Mouse (Mus musculus) CH12.LX (cell line): Measurements from ENCODE around the gene Olfr963.

Experiments used
- CHD2 ChIP-seq: IDR thresholded peaks from 2 replicates; pipeline ENCODE4 v1.6.1; 2011; ENCODE audit warnings: low read length, improper control_type of control experiment
- CTCF ChIP-seq, 2 experiments: IDR thresholded peaks in 1 of 2; conservative IDR thresholded peaks in 1 of 2; 2 replicates each; pipeline ENCODE4 v1.5.1; 2011 to 2012; ENCODE audit warnings: low read depth in 2 of 2, low read length in 2 of 2, improper control_type of control experiment in 1 of 2, inconsistent platforms in 1 of 2, mild to moderate bottlenecking in 1 of 2, moderate library complexity in 1 of 2
- ETS1 ChIP-seq: conservative IDR thresholded peaks from 2 replicates; pipeline ENCODE4 v1.6.1; 2012; ENCODE audit warnings: low read depth, mild to moderate bottlenecking, inconsistent platforms, low read length, improper control_type of control experiment, moderate library complexity
- JUN ChIP-seq: IDR thresholded peaks from 2 replicates; pipeline ENCODE4 v1.6.1; 2011; ENCODE audit warnings: low read depth, mild to moderate bottlenecking, low read length, improper control_type of control experiment, moderate library complexity; ENCODE audit not compliant: insufficient read depth
- MYC ChIP-seq: IDR thresholded peaks from 2 replicates; pipeline ENCODE4 v1.6.1; 2011; ENCODE audit warnings: low read depth, mild to moderate bottlenecking, improper control_type of control experiment, low read length
- POLR2A ChIP-seq: IDR thresholded peaks from 2 replicates; pipeline ENCODE4 v1.6.1; 2011; ENCODE audit warnings: low read depth, mild to moderate bottlenecking, improper control_type of control experiment, low read length
- SIN3A ChIP-seq: IDR thresholded peaks from 2 replicates; pipeline ENCODE4 v1.6.1; 2012; ENCODE audit warnings: low read length, improper control_type of control experiment, inconsistent platforms
- TCF12 ChIP-seq: IDR thresholded peaks from 2 replicates; pipeline ENCODE4 v1.6.1; 2014; ENCODE audit warnings: low read depth, mild to moderate bottlenecking, inconsistent platforms, low read length, improper control_type of control experiment
- USF1 ChIP-seq: IDR thresholded peaks from 2 replicates; pipeline ENCODE4 v1.6.1; 2014; ENCODE audit warnings: low read depth, mild to moderate bottlenecking, inconsistent platforms, low read length, improper control_type of control experiment
- ZNF384 ChIP-seq: IDR thresholded peaks from 2 replicates; pipeline ENCODE4 v1.6.1; 2012; ENCODE audit warnings: low read depth, low read length, improper control_type of control experiment, inconsistent platforms

DNA sequence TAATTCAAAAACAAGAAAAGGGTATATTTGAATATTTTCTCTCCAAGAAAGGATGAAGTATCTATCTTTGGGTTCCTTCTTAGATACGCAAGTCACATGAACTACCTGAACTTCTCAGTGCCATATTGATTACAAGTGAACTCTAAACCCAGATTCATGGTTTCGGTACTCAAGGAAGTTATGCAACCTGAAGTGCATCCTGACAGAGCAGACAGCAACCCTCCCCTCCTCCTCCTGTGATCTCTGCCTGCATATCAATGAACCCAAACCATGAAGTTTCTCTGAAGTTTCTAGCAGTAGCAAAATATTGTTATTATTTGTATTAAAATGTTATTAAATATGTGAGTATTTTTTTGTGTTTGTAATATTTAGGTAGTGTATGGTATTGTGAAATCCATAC, 11.6 kb downstream of the Olfr963 start:
- no peak for TF ChIP-seq CTCF (conservative IDR thresholded peaks at IDR 0.05 in 1 of 2, IDR thresholded peaks at IDR 0.05 in 1 of 2; ENCODE audit: low read depth in 2 of 2, low read length in 2 of 2)
- no peak for TF ChIP-seq POLR2A
- TF ChIP-seq ETS1: no peak
- TF ChIP-seq JUN: no peak
- TF ChIP-seq ZNF384: no peak
- TF ChIP-seq CHD2: no peak
- TF ChIP-seq USF1: no peak
- TF ChIP-seq MYC: no peak
- no peak for TF ChIP-seq SIN3A
- TF ChIP-seq TCF12: no peak
